Mouse (Mus musculus) ovary, postnatal 10 days (tissue): Measurements from ENCODE around the gene Pole3.

ENCODE experiments used
- DNase-seq: peaks from one replicate; pipeline ENCODE4 v3.0.0; 2022; ENCODE audit warnings: low spot score

Pole3 gene

GRCm38 (mm10) chr4:62524651-62525488 is at the start of gene Pole3, which contains the start of gene 4933430I17Rik:
Pole3 (minus strand) TSS chr4:62525068.
4933430I17Rik (plus strand) TSS chr4:62525369.
- peak; percentile 98 for DNase-seq

DNA sequence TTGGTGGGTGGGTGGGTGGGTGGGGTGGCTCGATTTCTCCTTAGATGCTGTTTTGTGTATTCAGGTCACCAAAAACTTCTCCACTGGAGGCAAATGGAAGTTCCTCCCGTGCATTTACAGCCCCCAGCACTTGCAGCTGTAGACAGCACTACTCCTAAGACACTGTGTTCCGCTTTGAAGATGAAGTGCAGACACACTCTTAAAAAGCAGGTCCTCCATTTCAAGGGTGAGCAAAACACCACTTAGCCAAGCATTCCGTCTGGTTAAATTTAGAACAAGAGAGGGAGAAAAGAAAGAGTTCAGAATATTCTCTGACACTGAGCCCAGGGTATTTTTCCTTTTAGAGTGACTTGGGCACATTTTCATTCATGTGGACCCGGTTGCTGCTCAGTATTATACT is 45.2 kb upstream of the Pole3 start:
- no peak for DNase-seq

- no peak for DNase-seq
Measured at GRCm38 (mm10) chr4:62569603-62570002, 44.7 kb upstream of the Pole3 start.

- no peak for DNase-seq
Measured at GRCm38 (mm10) chr4:62568359-62568758, 43.5 kb upstream of the Pole3 start.

- DNase-seq, result no peak
Measured at GRCm38 (mm10) chr4:62567696-62568095, 42.8 kb upstream of the Pole3 start.

DNA sequence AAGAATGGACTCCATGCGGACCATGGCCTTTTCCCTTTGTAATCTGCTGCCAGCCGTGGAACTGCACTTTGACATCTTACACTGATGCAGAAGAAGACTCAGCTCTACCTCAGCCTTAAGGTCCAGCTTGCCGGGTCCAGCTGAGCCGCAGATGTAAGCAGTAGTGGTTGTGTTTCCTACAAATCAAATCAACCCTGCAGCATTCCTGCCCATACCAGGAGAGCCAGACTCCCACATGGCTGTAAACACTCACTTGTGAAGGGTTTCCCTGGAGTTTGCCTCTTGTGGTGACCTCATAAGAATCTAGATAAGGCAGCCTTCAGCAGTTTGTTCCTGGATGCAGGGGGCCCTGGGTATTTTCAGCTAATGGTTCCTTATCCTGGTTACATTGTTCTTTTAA is 41.7 kb upstream of the Pole3 start:
- no peak for DNase-seq

GRCm38 (mm10) chr4:62562006-62562405 is 37.1 kb upstream of the Pole3 start:
- no peak for DNase-seq

- DNase-seq, result no peak
Measured at GRCm38 (mm10) chr4:62561630-62562001, 36.7 kb upstream of the Pole3 start.

GRCm38 (mm10) chr4:62560963-62561629 is 36.2 kb upstream of the Pole3 start:
- DNase-seq, result peak; percentile 30

DNA sequence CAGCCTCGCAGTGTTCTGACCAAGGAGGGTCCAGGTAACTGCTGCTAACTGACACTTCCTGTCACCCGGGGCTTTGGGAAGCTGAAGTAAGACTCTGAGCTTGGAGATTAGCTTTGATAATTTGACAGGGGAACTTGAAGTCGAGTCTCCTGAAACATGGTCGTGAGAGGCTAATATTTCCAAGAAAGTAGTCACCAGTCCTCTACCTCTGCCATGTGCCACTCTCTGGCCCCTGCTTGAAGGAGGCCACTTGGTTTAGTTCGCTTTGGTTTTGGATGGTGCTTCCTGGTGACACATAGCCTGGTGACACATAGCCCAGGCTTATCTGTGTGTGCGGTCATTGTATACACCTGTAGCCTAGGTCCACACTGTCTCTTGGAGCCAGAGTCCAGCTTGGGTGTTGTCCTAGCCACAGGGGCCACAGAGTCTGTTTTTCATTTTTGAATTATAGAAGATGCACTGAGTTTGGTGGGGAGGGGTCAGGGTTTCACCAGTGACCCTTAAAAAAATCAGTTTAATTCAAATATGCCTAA is 35.0 kb upstream of the Pole3 start, which contains the start of gene Rgs3:
TSS of gene Rgs3 (plus strand) at position 51 of the 533 bp plus-strand sequence.
- DNase-seq, result no peak

GRCm38 (mm10) chr4:62557436-62557835 is 32.6 kb upstream of the Pole3 start:
- DNase-seq, result no peak

DNA sequence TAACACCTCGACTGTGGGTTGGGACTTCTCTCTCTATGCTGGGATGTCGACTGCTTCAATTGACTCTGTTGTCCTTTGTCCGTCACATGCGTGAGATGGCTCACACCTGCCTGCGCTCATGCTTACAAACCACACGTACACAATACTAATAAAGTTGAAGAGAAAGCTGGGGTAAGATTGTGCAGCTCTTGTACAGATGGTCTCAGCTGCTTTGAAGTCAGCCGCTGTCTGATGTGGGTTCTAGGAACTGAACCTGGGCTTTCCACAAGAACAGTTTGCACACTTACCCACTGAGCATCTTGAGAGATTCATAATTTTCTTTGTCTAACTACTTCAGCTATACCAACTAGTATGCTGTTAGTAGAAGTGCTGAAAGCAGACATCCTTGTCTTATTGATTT is 27.1 kb upstream of the Pole3 start:
- DNase-seq, result no peak

DNA sequence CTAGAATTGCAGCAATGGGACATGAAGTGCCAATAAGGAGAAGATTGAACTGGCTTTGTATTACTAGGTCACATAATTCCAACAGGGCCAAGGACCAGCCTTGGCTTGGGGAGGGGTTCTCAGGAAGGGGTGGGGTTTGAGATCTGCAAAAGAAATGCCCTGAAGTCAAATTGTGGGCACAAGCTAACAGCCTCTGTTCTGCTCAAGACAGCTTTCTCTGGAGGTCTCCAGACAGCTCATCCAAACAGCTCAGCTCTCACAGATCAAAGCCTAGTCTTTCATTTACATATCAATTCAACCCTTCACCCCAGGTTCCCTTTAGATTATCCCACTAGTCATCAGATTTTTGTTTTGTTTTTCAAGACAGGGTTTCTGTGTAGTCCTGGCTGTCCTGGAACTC is 19.9 kb upstream of the Pole3 start:
- DNase-seq, result no peak

DNA sequence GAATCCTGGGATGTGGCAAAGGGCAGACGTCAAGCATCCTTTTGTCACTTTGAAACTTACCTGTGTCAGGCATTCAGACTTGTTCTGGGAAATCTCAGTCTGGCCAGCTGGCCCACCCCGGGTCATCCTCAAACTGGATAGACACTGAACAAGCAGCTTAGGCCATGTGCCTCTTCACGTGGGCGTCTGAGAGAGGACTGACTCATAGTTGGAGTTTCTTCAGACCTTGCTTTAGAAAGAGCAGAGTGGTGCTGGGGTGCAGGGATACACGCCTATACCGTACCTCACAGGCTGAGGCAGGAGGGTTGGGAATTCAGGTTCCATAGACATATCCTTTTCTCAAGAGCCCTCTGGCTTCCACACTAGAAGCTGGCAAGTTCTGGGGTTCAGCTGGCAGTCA is 18.9 kb upstream of the Pole3 start:
- no peak for DNase-seq

DNA sequence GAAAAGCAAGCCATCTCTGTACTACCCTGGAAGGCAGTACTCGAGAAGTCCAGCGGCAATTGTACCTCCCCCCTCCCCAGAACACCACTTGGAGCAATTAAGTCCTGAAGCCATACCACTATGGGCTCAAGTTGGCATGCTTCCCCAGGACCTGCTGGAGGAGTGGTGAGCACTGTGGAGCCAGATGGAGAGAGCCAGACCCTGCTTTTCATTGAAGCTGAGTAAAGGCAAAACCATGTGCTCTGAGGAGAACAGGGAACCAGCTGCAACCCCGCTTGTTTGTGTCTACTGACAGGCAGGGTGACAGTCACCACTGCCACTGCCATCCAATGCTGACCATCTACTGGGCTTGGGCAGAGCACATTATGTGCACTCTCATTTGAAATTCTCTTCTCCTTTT is 16.9 kb upstream of the Pole3 start:
- no peak for DNase-seq

- no peak for DNase-seq
Measured at GRCm38 (mm10) chr4:62533729-62534128, 8.9 kb upstream of the Pole3 start.

DNA sequence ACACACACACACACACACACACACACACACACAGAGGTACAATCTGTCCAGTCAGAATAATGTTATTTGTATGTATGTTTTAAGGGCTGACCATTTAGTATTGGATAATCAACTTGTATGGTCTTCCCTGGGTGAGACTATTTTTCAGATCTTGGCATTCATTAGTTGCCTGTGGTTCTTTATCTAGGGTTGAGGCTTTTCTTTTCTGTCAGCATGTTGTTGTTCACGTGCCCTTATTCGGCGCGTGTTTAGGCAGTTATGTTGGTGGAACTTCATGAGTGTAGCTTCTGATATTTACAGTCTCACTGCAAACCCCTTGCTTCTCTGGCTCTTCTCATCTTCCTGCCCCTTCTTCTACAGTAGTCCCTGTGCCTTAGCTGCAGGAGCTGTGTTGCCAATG is 2.8 kb upstream of the Pole3 start:
- DNase-seq, result no peak

DNA sequence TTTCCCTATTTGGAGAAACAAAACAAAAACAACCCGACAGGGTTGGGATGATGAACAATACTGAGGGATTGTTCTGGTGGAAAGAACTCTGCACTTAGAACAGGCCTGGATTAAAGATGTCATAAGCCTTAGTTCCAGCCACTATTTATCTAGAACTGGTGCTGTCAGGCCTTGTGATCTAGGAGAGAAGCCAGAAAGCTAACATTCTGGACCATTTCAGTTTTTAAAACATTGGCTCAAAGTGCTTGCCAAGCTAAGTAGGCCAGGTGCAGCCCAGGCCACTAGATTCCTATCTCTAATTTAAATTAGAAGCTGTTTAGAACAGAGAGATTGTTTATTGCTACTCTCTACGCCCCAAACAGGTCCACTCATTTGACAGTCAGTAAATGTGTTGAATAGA is 1.4 kb upstream of the Pole3 start:
- DNase-seq, result no peak

DNA sequence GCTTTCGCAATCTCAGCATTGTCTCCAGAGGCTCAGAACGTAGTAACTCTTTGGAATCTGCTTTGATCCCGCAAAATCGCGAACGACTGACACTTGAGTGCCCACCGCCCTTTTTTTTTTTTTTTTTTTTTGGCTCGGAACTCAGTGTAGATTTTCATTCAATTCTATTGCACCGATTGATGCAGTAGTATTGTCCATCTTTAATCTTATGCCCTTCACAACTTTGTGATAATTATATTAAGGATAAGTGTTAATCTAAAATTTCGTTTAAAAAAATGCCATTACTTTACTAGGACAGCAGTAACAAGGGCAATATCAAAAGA is 582 bp upstream of the Pole3 start:
- no peak for DNase-seq

DNA sequence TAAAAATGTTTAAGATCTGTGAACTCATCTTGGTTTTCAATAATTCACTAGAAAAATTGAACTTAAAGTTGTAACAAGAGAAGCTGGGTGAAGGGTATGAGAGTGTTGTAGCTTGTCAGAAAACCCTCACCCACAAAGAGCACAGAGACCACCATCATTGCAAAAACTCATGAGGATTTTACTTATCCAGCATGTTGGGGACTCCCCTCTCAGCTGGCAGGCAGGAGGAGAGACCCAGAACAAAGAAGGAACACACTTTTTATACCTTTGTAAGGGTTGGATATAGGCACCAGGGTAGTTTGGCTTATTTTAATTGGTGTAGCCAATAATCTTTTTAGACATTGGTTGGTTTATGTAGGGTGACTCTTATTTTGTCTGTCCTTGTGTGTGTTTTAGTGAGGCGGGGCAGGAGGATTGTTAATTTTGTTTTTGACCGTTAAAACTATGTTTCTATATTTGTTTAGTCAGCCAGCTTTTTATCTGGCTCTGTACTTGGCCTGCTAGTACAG is 3.9 kb downstream of the Pole3 start:
- DNase-seq, result no peak

GRCm38 (mm10) chr4:62519849-62520233 is 5.0 kb downstream of the Pole3 start, which contains the start of gene Alad:
Alad (minus strand) TSS chr4:62519918.
- DNase-seq, result peak; percentile 71

DNA sequence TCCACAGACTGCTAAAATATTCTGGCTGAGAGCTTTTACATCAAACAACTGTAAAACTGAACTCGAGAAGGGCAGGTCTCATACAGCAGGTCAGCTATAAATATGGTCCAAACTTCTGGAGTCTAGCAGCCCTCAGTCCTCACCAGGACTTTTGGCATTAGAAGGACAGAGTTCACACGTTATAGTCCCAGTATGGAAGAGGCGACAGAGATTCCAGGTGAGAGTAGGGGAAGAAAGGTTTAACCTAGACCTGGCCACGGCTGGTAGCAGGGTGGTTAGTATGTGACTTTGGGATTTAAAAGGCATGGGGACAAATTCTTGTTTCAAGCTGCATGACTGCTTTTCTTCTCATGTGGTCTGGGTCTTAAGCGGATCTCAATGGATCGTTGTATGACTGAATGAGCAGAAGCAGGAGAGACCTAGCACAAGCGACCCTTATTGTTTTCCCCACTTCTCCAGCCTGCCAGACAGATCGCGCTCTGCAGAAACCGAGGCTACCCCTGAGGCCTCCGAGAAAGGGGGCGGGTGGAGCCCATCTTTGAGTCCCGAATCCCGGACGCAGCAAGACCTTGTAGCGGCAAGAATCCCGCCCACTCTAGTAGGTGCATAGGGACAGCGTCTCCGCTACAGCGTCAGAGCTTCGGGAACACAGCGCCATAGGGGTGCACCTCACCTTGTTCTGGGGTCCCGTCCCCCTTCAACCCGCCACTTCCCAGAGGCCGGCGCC is 5.6 kb downstream of the Pole3 start:
- no peak for DNase-seq
